Mouse (Mus musculus) gastrocnemius, postnatal 25 days (tissue): ENCODE data around the gene Tppp2. TPM values are rescaled to one million over a fixed set of nuclear protein-coding genes. Genes with fewer than 3 reads are reported as not detected.
"Not testable (repeated sequence)": the region's sequence is repeated elsewhere in the genome, so short reads cannot be mapped to it uniquely, and the experiment has no call there.

Experiments used
- DNase-seq: peaks from one replicate; pipeline ENCODE4 v3.0.0; 2022
- total RNA-seq, 2 experiments: library from RNA; stranded (reverse); gene quantifications; 1 replicate in 1 of 2; 2 replicates in 1 of 2; pipeline ENCODE4 v1.2.3; 2021

The Tppp2 gene
- total RNA-seq, 2 experiments from 2014 or later: 0.62 to 1.1 TPM

- peak; percentile 31 for DNase-seq
Observed at GRCm38 (mm10) chr14:51911301-51911700, 6.9 kb upstream of the Tppp2 start.

GRCm38 (mm10) chr14:51912391-51913061 lies 5.7 kb upstream of the Tppp2 start:
- no peak for DNase-seq

- DNase-seq: peak; percentile 96
Observed at GRCm38 (mm10) chr14:51913062-51913959, 4.9 kb upstream of the Tppp2 start.

- peak; percentile 95 for DNase-seq
Observed at GRCm38 (mm10) chr14:51913960-51914762, 4.1 kb upstream of the Tppp2 start, which contains the start of gene Ndrg2. Gene Ndrg2 (minus strand): TSS chr14:51914158.

GRCm38 (mm10) chr14:51915030-51915429 lies 3.2 kb upstream of the Tppp2 start:
- peak; percentile 42 for DNase-seq

- DNase-seq: no peak
Observed at GRCm38 (mm10) chr14:51916539-51916938, 1.7 kb upstream of the Tppp2 start.

GRCm38 (mm10) chr14:51918966-51919365 lies 741 bp downstream of the Tppp2 start:
- DNase-seq: peak; percentile 63

GRCm38 (mm10) chr14:51921759-51922570 lies 3.7 kb downstream of the Tppp2 start:
- DNase-seq: peak; percentile 83

GRCm38 (mm10) chr14:51922571-51922865 lies 4.3 kb downstream of the Tppp2 start, which contains the start of gene Rnase13:
Gene Rnase13 (minus strand): TSS chr14:51922773.
- DNase-seq: peak; percentile 34

- no peak for DNase-seq
Observed at GRCm38 (mm10) chr14:51922910-51923309, 4.7 kb downstream of the Tppp2 start.

GRCm38 (mm10) chr14:51923492-51923891 lies 5.3 kb downstream of the Tppp2 start:
- no peak for DNase-seq

- DNase-seq: not testable (repeated sequence)
Observed at GRCm38 (mm10) chr14:51926930-51927329, 8.7 kb downstream of the Tppp2 start.

GRCm38 (mm10) chr14:51929309-51929943 lies 11.2 kb downstream of the Tppp2 start:
- DNase-seq: peak; percentile 85

- DNase-seq: no peak
Observed at GRCm38 (mm10) chr14:51929968-51930367, 11.7 kb downstream of the Tppp2 start.

- DNase-seq: peak; percentile 67
Observed at GRCm38 (mm10) chr14:51930824-51931223, 12.6 kb downstream of the Tppp2 start.

GRCm38 (mm10) chr14:51932092-51933020 lies 14.1 kb downstream of the Tppp2 start:
- DNase-seq: no peak

GRCm38 (mm10) chr14:51939005-51939404 lies 20.8 kb downstream of the Tppp2 start:
- DNase-seq: no peak

- peak; percentile 55 for DNase-seq
Observed at GRCm38 (mm10) chr14:51940944-51941560, 22.8 kb downstream of the Tppp2 start.

- DNase-seq: no peak
Observed at GRCm38 (mm10) chr14:51941577-51941976, 23.4 kb downstream of the Tppp2 start.
